Mouse (Mus musculus) C2C12 (cell line): ENCODE data around the gene Nxph3.

Source experiments
- CEBPB ChIP-seq: IDR thresholded peaks from one replicate; pipeline ENCODE4 v1.6.1; 2011; ENCODE audit warnings: low read depth, mild to moderate bottlenecking, control low read depth, moderate library complexity
- CTCF ChIP-seq: IDR thresholded peaks from one replicate; pipeline ENCODE4 v1.5.1; 2011; ENCODE audit not compliant: control insufficient read depth, insufficient read depth, insufficient read length
- FOSL1 ChIP-seq: IDR thresholded peaks from one replicate; pipeline ENCODE4 v1.8.0; 2011; ENCODE audit warnings: mild to moderate bottlenecking, low read length; ENCODE audit not compliant: poor library complexity, insufficient read depth, severe bottlenecking
- MAX ChIP-seq: IDR thresholded peaks from one replicate; pipeline ENCODE4 v1.6.1; 2011; ENCODE audit warnings: mild to moderate bottlenecking, control low read depth
- MYOD1 ChIP-seq: IDR thresholded peaks from one replicate; pipeline ENCODE4 v1.6.1; 2011; ENCODE audit warnings: low read depth; ENCODE audit not compliant: control insufficient read depth, insufficient read length
- MYOG ChIP-seq: IDR thresholded peaks from one replicate; pipeline ENCODE4 v1.6.1; 2011; ENCODE audit not compliant: control insufficient read depth, insufficient read length; ENCODE audit errors: extremely low read depth
- USF1 ChIP-seq: IDR thresholded peaks from one replicate; pipeline ENCODE4 v1.6.1; 2011; ENCODE audit warnings: low read depth, mild to moderate bottlenecking, control low read depth, moderate library complexity

DNA sequence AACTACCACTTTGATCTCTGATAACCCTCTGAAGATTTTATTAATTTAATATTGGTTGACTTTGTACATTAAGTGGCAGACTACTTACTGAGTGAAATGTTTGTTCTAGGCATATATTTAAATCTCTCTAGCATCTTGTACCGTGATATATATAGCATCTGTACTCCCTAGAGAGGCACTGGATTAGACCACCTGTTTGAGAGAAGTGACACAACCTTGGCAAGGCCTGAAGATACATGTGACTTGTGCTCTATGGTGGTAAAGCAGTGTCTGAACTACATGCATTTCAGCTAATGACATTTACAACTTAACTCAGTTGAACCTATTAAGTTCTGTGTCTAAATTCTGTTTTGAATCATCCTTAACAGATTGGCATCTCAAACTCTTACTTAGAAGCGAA lies 41.4 kb downstream of the Nxph3 start:
- TF ChIP-seq CTCF, result no peak
- TF ChIP-seq MYOD1, result no peak
- no peak for TF ChIP-seq CEBPB
- TF ChIP-seq USF1, result no peak
- no peak for TF ChIP-seq MAX
- TF ChIP-seq MYOG, result no peak
- TF ChIP-seq FOSL1, result no peak
